Mouse (Mus musculus) E14TG2a.4 (cell line): ENCODE data around the gene Tmem207.
"Not testable (repeated sequence)": the region's sequence is repeated elsewhere in the genome, so short reads cannot be mapped to it uniquely, and the experiment has no call there.

ENCODE experiments used
- H3K27me3 ChIP-seq: 2 replicates; pipeline ENCODE4 v1.6.1; 2014; ENCODE audit warnings: low read length, control low read depth; ENCODE audit not compliant: insufficient read depth
- H3K36me3 ChIP-seq: 2 replicates; pipeline ENCODE4 v1.6.1; 2014; ENCODE audit warnings: low read length, control low read depth; ENCODE audit not compliant: insufficient read depth
- H3K4me1 ChIP-seq: replicated peaks from 2 replicates; pipeline ENCODE4 v1.6.1; 2014; ENCODE audit warnings: low read depth, low read length, control low read depth
- H3K4me3 ChIP-seq: replicated peaks from 2 replicates; pipeline ENCODE4 v1.5.1; 2014; ENCODE audit warnings: mild to moderate bottlenecking, low read length
- H3K9me3 ChIP-seq: 2 replicates; pipeline ENCODE4 v1.6.1; 2014; ENCODE audit warnings: low read length, control low read depth
- CTCF ChIP-seq: conservative IDR thresholded peaks from 2 replicates; pipeline ENCODE4 v1.5.1; 2014; ENCODE audit warnings: low read length
- NANOG ChIP-seq: IDR thresholded peaks from 2 replicates; pipeline ENCODE4 v1.6.1; 2014; ENCODE audit warnings: borderline replicate concordance, low read length, mixed read lengths
- POU5F1 ChIP-seq: IDR thresholded peaks from 2 replicates; pipeline ENCODE4 v1.6.1; 2014; ENCODE audit warnings: low read length, borderline replicate concordance

The Tmem207 gene

DNA sequence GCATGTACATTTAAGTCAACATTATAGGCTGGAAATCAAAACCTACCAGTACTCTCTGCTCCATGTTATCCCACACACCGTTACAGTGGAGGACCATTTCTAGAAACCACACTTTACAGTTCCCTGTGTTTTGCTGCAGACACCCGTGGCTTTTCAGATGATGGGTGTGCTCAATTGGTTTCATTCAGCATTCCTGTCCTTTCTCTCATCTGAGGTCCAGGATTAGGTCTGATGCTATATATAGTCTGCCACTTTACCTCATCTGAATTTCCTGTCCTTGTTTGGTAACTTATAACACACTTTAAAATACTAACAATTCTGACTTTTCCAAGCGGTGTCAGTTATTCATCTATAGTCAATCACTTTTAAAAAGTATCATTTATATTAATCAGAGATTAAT, 25.8 kb downstream of the Tmem207 start:
- H3K9me3 ChIP-seq = no peaks in the 10 kb centered on the region
- TF ChIP-seq POU5F1 (no peak), CTCF (no peak), NANOG (no peak)
- H3K27me3 ChIP-seq = no peaks in the 10 kb centered on the region
- H3K4me1 ChIP-seq = no peaks in the 10 kb centered on the region
- H3K36me3 ChIP-seq = no peaks in the 10 kb centered on the region
- H3K4me3 ChIP-seq = no peak overlapping the region

DNA sequence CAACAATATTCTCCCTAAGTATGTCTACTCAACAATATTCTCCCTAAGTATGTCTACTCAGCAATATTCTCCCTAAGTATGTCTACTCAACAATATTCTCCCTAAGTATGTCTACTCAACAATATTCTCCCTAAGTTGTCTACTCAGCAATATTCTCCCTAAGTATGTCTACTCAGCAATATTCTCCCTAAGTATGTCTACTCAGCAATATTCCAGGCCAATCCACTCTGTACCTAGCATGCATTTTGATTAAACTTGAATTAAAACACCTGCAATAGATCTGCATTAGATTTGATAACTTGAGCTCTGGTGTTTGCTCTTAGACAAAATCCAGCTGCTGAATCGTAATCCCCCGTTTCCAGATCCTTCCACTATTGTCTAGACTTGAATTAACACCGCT, 26.9 kb downstream of the Tmem207 start:
- not testable (repeated sequence) for H3K27me3 ChIP-seq, H3K4me3 ChIP-seq

DNA sequence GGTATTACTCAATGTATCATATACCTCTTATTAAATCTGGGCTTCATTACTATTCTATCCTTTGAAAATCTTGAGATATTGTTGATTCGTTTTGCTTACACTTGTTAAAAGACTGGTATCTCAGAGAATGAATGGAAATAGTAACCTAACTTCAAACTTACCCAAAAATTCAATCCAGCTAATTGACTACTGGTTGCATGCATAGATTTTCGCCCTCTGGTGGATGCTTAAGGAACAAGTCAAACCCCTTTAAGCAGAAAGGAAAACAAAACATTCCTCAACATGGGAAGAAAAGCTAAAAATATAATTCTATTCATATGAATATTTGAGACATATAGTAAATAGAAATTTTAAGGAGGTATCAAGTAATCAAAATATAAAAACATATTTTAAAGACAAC, 30.8 kb downstream of the Tmem207 start:
- TF ChIP-seq NANOG (no peak), POU5F1 (no peak), CTCF (peak; percentile 70)
- Histone ChIP-seq H3K4me1 (no peaks in the 10 kb centered on the region), H3K36me3 (no peaks in the 10 kb centered on the region), H3K27me3 (no peaks in the 10 kb centered on the region), H3K4me3 (no peak overlapping the region), H3K9me3 (no peaks in the 10 kb centered on the region)

More for the DNA sequence above, 26.9 kb downstream of the Tmem207 start:
- H3K4me1 ChIP-seq, H3K36me3 ChIP-seq, H3K9me3 ChIP-seq: not testable (repeated sequence)

- Histone ChIP-seq H3K9me3 (no peaks in the 10 kb centered on the region), H3K4me1 (no peaks in the 10 kb centered on the region), H3K27me3 (no peaks in the 10 kb centered on the region), H3K36me3 (no peaks in the 10 kb centered on the region), H3K4me3 (no peak overlapping the region)
- TF ChIP-seq CTCF = no peak
- TF ChIP-seq POU5F1 = no peak
- no peak for TF ChIP-seq NANOG
These were observed 55.3 kb downstream of the Tmem207 start for GRCm38 (mm10) chr16:26471254-26471653.

GRCm38 (mm10) chr16:26466535-26466934, 60.0 kb downstream of the Tmem207 start:
- H3K4me3 ChIP-seq = no peak overlapping the region
- H3K27me3 ChIP-seq = no peaks in the 10 kb centered on the region
- TF ChIP-seq POU5F1 (no peak), CTCF (no peak), NANOG (no peak)
- H3K36me3 ChIP-seq = no peaks in the 10 kb centered on the region
- no peaks in the 10 kb centered on the region for H3K9me3 ChIP-seq
- H3K4me1 ChIP-seq = no peaks in the 10 kb centered on the region

GRCm38 (mm10) chr16:26462835-26463234, 63.7 kb downstream of the Tmem207 start, which contains the start of gene Cldn16:
Gene Cldn16, plus strand, starts transcription at chr16:26463135.
- Histone ChIP-seq H3K4me3 (no peak within 1 kb of the TSS), H3K9me3 (no peaks in the 10 kb centered on the region), H3K27me3 (no peaks in the 10 kb centered on the region), H3K4me1 (no peaks in the 10 kb centered on the region), H3K36me3 (no peaks in the 10 kb centered on the region)
- TF ChIP-seq POU5F1 (no peak), NANOG (no peak)

DNA sequence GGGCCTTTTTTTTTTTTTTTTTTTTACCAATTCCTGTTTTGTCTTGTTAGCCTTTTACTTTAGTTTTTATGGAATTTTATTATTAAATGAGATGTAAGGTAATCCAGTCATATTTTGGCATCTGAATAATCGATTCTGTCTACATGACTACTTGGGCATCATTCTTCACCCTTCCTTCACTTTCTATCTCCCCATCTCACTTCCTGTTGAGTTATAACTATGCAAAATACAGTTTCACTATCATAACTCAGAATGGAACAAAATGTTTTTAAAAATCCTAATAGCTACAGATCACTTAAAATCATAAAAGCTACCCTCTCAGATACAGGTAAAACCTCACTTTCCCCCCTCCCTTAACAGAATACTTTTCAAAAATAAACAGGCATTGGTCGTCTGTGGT, 70.4 kb downstream of the Tmem207 start:
- TF ChIP-seq NANOG (no peak), CTCF (no peak), POU5F1 (no peak)
- Histone ChIP-seq H3K27me3 (no peaks in the 10 kb centered on the region), H3K9me3 (no peaks in the 10 kb centered on the region), H3K36me3 (no peaks in the 10 kb centered on the region), H3K4me1 (no peaks in the 10 kb centered on the region), H3K4me3 (no peak overlapping the region)

DNA sequence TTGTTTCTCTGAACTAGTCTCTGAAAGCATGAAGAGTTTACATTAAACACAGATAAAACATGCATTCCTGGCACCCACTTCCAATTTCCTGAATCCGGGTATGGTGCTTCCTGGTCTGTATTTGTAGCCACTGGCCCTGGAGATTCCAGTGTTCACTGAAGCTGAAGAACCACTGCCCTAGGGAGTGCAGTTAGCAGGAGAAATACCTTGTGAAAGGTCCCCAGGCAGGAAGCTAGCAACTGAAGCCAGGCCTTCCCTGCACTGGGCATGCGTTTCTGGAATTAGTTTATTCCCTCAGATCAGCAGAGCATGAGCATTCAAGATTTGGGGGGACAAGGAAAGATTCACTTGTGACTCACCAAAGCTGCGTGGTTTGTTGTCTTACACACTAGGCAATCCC, 72.4 kb downstream of the Tmem207 start:
- TF ChIP-seq POU5F1 = no peak
- TF ChIP-seq NANOG = no peak
- TF ChIP-seq CTCF = no peak
- Histone ChIP-seq H3K27me3 (no peaks in the 10 kb centered on the region), H3K4me1 (no peaks in the 10 kb centered on the region), H3K4me3 (no peak overlapping the region), H3K36me3 (no peaks in the 10 kb centered on the region), H3K9me3 (no peaks in the 10 kb centered on the region)
